Mouse (Mus musculus): Measurements from ENCODE around the gene Adgrl3.

Gene Adgrl3

DNA sequence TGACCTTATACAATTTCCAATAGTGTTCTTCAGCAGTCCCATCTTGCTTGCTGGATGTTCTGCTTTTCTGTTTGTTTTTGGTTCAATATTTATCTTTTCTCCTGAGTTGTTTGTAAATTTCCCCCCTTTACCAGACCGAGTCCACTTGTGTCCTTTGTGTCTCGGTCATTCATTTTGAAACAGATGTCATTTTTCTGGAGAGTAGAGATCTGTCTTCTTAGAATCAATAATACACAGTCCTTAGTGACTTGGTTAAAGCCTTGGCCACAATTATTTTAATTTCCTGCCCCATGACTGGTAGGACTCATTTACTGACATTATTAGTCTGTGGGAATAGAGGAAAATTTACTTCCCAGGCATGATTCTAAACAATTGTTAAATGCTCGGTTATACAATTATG lies 709.7 kb downstream of the Adgrl3 start:
- DNase-seq, result no peak

DNA sequence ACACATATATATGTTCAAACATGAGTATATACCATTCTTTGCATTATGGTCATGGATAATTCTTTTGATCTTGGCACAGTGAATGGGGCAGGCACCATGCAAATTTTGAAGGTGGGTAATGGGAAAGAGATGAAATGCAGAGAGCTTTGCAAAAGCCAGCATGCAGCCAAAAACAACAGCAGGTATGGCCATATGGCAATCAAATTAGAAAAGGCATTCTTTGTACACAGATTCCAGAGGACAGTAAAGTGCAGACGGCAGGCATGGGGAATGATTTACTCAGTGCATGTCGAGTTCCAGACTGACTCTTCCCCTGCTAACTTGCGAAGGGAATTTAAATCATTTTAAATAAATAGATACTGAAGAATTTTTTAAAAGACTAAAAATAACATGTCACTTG lies 716.1 kb downstream of the Adgrl3 start:
- no peak for DNase-seq

DNA sequence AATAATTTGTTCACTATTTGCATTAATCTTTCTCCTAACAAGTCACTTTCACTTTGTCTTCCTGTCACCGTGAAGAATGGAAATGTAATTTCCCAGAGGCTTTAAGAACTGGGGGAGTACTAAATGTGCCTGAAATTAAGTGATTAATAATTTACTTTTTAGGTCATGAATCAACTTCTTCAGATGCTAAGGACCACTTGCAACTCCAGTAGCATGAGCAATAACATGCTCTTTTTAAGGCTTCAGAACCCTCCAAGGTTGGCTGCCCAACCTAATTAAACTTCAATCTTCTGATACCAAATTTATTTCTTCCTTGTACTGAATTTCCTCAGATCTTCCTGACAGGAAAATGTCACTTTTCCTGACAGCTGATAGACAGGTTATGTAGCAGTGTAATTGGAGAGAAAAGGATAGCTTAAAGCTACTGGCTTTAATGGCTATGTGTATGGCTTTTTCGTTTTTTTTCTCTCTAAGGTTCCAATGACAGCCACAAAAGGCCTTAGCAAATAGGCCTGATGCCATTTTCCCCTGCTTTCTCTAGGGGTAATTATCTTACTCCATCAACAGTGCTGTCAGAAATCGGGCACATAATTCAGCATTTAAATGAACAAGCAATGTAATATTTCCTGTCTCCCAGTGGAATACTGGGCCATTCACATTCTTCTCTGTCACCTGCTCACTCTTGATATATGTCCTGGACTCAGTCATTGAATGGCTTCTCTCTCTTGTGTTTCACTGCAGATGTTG lies 718.5 kb downstream of the Adgrl3 start:
- DNase-seq, result no peak

DNA sequence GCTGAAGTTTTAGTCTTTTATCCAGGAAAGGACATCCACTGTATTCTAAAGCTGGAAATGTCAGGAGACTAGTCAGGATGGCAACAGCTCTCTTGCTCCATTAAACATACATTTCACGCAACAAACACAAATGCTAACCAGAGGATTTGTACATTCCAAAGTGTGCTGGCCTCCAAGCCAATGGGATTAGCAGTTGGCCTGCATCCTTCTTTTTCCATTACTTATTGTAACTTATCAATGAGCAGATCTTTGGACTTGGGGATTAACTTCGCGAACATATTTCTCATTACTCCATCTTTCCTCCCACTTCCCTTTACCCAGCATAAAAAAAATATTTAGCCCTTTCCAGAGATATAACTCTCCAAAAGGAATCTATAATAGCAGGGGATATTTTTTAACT lies 732.5 kb downstream of the Adgrl3 start:
- DNase-seq, result no peak

DNA sequence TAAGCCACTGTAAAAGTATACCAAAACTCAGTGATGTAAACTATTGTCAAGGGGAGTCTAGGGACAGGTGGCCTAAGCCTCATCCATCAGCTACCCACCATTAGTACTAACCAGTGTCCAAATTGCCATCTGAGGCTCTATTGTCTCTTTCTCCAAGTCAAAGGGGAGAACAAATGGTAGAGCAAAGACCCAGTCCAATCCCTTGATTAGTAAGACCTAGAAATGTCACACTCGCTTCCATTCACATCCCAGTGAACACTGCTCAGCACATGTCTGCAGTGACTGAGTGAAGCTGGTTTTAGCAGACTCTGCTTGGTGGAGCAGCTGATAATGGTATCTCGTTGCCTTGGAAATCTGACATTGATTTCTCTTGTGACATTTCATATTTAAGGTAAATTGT lies 735.8 kb downstream of the Adgrl3 start:
- DNase-seq, result no peak

DNA sequence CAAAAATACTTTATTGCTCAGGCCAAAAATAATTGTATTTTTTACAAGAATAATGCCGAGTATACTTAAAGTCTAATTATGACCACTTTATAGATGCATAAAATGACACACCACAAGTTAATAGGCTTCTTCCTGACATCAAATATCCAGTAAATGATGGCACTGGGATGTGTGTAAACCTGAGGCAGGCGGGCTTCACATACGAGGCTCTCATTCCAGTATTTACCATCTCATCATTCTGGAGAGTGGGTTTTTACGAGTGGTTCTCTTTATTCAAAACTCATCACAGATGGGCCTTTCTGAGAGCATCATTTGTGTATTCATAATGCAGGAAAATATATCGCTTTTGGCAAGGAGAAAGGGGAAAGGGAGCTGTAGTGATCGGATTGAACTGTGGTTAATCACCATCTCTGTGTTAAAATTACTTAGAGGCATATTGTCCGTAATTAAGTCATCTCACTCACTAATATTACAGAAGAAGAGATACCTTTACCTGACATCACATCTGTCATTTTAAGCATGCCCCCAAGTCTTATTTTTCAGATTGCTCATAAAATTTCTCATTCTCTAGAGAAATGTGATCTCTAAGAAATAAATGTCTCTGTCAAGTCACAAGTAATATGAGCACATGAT lies 737.3 kb downstream of the Adgrl3 start:
- no peak for DNase-seq

DNA sequence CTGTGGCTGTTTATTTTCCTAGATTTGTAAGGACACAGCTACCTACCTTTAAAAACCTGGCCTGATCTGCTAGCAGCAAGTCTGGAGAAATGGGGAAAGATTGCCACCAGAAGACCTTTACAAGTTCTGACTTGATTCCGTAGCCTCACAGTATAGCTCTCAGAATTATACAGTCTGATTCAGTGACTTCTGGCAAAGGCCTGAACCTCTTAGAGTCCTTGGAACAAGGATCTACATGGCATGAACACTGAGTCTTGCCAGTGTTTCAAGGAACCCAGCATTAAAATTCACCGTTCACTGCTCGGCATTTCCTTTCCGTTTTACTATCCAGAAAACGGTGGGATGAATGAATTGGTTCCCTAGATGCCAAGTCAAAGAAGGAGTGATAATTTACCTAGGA lies 756.3 kb downstream of the Adgrl3 start:
- no peak for DNase-seq

DNA sequence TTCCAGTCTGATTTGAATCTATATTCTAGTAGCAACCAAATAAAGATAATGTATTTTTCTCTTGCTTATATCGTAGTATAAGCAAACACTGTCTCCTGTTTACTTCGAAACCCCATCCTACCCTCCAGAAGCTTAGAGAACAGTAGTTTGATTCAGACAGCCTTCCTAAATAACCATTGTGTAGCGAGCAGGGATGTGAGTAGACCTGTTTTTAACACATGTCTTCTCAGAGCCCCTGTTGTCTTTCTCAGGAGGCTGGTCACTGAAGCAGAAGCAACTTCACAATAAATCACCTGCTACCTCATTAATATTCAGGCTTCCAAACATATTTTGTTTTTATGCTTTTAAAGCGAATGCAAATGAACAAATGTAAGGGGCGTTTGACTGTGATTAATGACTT lies 756.8 kb downstream of the Adgrl3 start:
- no peak for DNase-seq

DNA sequence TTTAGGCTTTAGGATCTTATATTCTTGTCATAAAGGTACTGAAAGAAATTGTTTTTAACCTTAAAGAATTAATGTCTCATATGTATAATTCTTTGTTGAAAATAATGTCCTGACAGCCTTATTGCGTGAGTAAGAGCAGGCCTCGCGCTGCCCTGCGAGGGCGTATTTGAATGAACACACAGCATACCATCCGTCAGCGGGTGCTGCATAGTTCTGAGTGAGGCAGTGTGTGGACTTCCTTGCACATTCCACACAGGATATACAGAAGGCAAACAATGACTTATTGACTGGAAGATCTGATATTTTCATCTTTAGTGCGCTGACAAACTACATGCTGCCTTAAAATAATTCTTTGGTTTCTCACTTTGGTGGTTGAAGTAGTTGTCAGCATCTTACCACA lies 764.8 kb downstream of the Adgrl3 start:
- no peak for DNase-seq

DNA sequence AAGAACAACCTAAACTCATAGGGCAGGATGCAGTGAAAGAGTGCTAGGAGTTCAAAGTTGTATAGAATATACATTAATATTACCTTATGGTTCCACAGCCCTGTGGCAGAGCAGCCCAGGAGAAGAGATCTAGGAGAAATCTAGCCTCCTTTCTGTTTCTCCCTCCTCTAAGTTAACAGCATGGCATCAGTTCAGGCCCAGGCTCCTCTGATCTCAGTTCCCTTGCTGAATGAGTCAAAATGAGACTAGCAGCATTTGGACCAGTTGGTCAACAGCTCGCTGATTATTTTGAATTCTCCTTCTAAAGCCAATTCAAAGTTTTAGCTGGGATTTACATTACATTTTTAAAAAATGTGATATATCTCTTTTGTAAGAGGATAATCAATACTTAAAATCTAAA lies 770.8 kb downstream of the Adgrl3 start:
- no peak for DNase-seq

DNA sequence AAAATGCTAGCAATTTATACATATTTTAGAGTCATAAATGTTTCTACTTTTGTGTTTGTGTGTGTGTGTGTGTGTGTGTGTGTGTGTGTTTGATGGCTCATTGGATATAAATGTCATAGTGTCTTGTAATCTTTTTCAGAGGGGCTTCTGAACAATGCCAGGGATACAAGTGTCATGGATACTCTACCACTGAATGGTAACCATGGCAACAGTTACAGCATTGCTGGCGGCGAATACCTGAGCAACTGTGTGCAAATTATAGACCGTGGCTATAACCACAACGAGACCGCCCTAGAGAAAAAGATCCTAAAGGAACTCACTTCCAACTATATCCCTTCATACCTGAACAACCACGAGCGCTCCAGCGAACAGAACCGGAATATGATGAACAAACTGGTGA lies 774.2 kb downstream of the Adgrl3 start:
- DNase-seq, result no peak

DNA sequence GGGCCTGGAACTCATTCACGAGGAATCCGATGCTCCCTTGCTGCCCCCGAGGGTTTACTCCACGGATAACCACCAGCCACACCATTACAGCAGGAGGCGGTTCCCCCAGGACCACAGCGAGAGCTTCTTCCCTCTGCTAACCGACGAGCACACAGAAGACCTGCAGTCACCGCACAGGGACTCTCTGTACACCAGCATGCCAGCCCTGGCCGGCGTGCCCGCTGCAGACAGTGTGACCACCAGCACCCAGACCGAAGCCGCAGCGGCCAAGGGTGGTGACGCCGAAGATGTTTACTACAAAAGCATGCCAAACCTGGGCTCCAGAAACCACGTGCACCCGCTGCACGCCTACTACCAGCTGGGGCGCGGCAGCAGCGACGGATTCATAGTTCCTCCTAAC lies 774.7 kb downstream of the Adgrl3 start:
- no peak for DNase-seq

DNA sequence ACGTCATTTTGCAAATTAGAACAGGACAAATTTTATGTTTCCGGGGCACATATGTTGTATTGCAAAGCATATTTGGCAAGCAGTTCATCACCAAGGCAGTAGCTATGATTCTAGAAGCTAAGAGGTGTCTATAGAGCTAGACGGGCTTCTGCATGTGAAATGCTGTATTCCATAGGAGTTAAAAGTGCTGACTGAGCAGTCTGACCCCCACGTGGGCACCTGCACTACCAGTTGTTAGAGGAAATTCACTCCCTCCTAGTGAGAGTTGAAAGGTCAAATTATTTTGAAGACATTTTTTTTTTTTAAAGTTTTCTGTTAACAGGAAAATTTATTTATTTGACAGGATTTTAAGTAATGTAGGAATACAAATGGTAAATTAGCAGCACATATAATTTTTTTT lies 776.2 kb downstream of the Adgrl3 start:
- DNase-seq, result no peak

DNA sequence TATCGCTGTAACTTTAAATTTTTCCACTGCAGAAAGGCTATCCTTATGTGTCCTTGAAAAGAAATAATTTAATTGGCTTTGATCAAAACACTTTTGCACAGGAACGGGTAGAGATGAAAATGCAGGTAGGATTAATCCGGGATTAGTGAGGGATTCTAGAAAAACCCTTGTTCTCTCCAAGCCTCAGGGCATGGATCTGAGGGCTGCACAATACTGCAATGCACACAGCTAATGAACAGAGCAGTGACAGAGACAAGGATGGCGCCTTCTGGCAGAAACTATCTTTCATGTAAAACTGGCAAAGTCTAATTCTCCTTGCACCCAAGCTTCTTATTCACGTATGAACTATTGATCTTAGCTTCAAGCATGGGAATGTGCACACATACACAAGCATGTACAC lies 791.0 kb downstream of the Adgrl3 start:
- DNase-seq, result no peak

DNA sequence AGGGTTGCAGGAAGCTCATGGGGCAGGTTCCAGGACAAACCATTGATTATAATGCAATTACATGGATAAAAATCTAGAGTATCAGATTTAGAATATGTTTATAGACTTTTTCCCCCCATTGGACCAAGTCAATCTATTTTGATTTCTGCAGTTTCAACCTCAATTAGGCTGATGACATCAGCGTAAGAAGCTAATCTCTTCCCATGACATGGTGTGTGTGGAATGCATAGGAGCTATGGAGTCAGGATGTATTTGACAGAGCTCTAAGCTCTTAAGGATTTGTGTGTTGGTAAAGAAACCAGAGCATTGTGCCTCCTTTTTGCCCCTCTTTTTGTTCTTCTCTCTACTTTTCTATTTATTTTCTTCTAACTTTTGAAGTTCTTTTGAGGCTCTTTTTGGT lies 812.1 kb downstream of the Adgrl3 start:
- no peak for DNase-seq

DNA sequence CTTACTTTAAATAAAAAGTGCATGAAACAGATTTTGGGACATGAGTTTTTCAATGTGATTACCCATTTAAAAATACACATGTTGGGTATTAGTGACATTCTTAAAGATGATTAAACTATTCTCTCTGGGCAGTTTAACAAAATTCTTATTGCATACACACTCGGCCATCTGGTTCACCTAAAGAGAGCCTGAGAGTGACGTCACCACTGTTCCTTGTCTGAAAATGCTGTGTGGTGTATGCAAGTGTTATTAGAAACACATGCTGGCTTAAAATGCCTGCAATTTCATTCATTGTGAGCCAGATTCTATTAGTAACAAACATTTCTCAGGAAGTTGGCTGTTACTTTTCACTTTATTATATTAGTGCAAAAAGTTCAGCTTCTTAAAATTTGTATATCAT lies 812.7 kb downstream of the Adgrl3 start:
- DNase-seq, result no peak

DNA sequence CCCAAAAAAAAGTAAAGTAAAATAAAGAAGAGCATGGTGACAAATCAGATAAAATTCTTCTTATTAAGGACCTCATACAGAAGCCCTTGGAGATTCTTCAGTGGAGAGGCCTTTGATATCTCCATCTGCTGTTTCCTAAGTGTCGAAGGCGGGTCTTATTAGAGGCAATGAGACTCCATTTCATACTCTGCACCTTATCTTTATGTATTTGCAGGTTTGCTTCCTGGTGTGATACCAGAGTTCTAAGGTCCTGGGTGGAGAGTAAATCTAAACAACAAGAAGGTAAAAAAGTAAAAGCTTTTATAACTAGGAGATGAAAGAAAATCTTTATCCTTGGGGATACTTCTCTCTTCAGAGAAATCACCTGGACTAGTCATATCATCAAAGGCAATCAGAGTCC lies 817.9 kb downstream of the Adgrl3 start:
- no peak for DNase-seq

DNA sequence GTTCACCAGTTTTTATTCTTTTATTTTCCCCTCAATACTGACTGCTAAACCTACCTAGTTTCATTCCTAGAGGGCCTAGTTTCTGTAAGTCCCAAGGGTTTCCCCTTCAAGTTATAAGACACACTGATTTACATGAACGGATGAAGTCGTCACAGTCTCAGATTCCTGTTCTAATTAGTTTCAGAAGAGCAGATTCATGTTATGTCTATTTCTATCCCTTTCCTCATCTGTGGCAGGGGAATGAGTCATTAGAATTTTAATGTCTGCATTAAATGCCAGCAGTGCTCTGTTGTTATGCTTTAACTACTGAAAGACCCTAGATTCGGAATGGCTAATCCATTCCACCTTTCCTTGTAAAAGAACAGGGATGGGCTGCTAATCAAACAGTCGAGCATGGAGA lies 823.9 kb downstream of the Adgrl3 start:
- no peak for DNase-seq

DNA sequence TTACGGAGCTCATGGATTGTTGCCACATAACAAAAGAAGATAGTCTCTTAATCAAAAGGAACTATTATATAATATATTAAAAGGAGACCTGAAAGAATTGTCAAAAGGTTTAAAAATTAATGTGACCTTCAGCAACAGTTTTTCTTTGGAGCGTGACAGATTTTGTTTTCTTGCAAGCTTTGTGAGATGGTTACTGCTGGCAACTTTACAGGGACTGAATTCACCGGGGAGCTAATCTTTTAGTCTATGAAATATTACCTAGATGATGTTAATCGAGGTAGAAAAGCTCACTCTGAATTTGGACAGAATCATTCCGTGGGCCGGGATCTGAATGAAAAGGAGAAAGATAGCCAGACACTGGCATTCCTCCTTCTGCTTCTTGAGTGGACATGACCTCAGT lies 850.4 kb downstream of the Adgrl3 start:
- DNase-seq, result no peak
